In the genomic region with DNA sequence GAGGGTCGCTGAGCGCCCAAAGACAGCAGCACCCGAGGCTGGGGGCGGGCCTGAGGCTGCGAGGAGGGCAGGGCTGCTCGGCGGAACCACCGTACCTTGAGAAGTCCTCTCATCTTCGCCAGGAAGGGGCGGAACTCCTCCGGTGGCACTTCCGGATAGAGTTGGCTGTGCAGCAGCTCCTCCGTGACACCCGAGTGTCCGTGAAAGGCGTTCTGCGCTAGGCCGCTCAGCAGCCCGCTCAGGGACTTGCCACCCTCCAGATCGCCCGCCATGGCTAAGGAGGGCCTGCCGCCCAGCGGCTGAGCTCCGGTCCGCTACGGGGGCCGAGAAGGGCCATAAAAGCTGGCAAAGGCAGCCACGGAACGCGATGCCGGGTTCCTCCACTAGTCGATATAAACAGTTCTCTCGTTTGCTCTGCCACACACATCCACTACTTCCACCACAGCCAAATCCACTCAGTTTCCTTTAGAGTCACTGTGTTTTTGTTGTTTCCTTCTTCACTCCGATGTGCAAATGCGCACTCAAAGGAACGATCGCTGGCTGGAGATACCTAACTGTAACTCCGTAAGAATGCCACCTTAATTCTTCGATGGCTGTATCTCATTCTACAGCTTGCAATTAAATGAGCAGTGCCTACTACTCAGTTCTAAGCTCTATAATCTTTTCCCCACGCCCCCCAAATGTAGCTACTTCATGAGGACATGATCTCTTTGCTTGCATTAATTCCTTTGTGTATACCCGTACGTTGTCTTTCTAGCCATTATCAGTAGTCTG, we compare ENCODE assay signal across 8 mouse cellular contexts. TPM values are rescaled to one million over a fixed set of nuclear protein-coding genes. Genes with fewer than 3 reads are reported as not detected.
A peak's percentile ranks its signal among the peaks of the same experiment; 100 is the strongest.
DNase-seq lines count a peak whose midpoint lies in the region; ATAC-seq and TF ChIP-seq lines count a peak whose summit lies in the region.

Gm28048 (minus strand) TSS at position 107 of the 774 bp plus-strand sequence.
Commd1 (minus strand) TSS at position 399 of the 774 bp plus-strand sequence.

- no peaks in the 10 kb centered on the region for H3K27me3 ChIP-seq in C2C12 (ENCODE audit: control insufficient read depth, insufficient read depth, insufficient read length)
- H3K27me3 ChIP-seq in erythroblast, embryonic 14.5 days (ENCODE audit: control insufficient read depth), result no peaks in the 10 kb centered on the region
- H3K27me3 ChIP-seq in heart, embryonic 12.5 days (replicated peaks), result no peaks in the 10 kb centered on the region
- H3K27me3 ChIP-seq in kidney, postnatal 0 days (ENCODE audit: insufficient read depth, low read length), result no peaks in the 10 kb centered on the region
- no peaks in the 10 kb centered on the region for H3K27me3 ChIP-seq in liver, embryonic 12.5 days (replicated peaks)
- no peaks in the 10 kb centered on the region for H3K27me3 ChIP-seq in stomach, embryonic 15.5 days (replicated peaks)

- H3K79me2 ChIP-seq in C2C12 (ENCODE audit: control insufficient read depth, insufficient read depth), result peaks cover 48% of the 10 kb centered on the region

- peak; percentile 94 for ATAC-seq in heart, embryonic 12.5 days (ENCODE audit: insufficient number of reproducible peaks, low FRiP score)
- ATAC-seq in kidney, postnatal 0 days (replicated peaks; ENCODE audit: low FRiP score, low read depth), result peak; percentile 94
- peak; percentile 92 for ATAC-seq in liver, embryonic 12.5 days
- ATAC-seq in stomach, embryonic 15.5 days (ENCODE audit: insufficient read depth, low FRiP score, low read depth), result peak; percentile 91

- WGBS in heart, embryonic 12.5 days, result 4% methylated on average over 42 of the region's 42 CpGs
- WGBS in kidney, postnatal 0 days, result 3% methylated on average over 42 of the region's 42 CpGs
- 2% methylated on average over 42 of the region's 42 CpGs for WGBS in liver, embryonic 12.5 days (ENCODE audit: insufficient replicate concordance)
- WGBS in stomach, embryonic 15.5 days, result 3% methylated on average over 42 of the region's 42 CpGs

- peak; percentile 98 for DNase-seq in brain, embryonic 14.5 days (ENCODE audit: low read depth)
- DNase-seq in kidney, postnatal 0 days (ENCODE audit: low spot score), result peak; percentile 96
- peak; percentile 93 to 95 for DNase-seq in natural killer cell, adult 2 months (ENCODE audit: low spot score in 2 of 2)

- H3ac ChIP-seq in C2C12 (ENCODE audit: control insufficient read depth, insufficient read length, low read depth), result peak within 1 kb of the TSS; percentile 74

- H3K9me3 ChIP-seq in erythroblast, embryonic 14.5 days (ENCODE audit: control insufficient read depth, low read length), result no peaks in the 10 kb centered on the region
- H3K9me3 ChIP-seq in heart, embryonic 12.5 days (replicated peaks), result no peaks in the 10 kb centered on the region
- no peaks in the 10 kb centered on the region for H3K9me3 ChIP-seq in kidney, postnatal 0 days (replicated peaks; ENCODE audit: low read length)
- no peaks in the 10 kb centered on the region for H3K9me3 ChIP-seq in liver, embryonic 12.5 days (replicated peaks)
- no peaks in the 10 kb centered on the region for H3K9me3 ChIP-seq in stomach, embryonic 15.5 days

- H3K79me3 ChIP-seq in C2C12 (ENCODE audit: low read depth), result peaks cover 40% of the 10 kb centered on the region

- peaks cover 17% of the 10 kb centered on the region for H3K36me3 ChIP-seq in C2C12 (ENCODE audit: control insufficient read depth, insufficient read depth)
- peaks cover 39% of the 10 kb centered on the region for H3K36me3 ChIP-seq in erythroblast, embryonic 14.5 days (ENCODE audit: control insufficient read depth)
- peaks cover 18% of the 10 kb centered on the region for H3K36me3 ChIP-seq in heart, embryonic 12.5 days
- no peaks in the 10 kb centered on the region for H3K36me3 ChIP-seq in kidney, postnatal 0 days (ENCODE audit: insufficient read depth, low read length)
- H3K36me3 ChIP-seq in liver, embryonic 12.5 days, result peaks cover 28% of the 10 kb centered on the region
- H3K36me3 ChIP-seq in stomach, embryonic 15.5 days, result 0 out of 2 replicates have a peak, but pooled peaks cover 4% of the 10 kb centered on the region

- peak; percentile 6 for TF ChIP-seq CTCF in C2C12 (IDR thresholded peaks at IDR 0.05; ENCODE audit: control insufficient read depth, insufficient read depth, insufficient read length)
- TF ChIP-seq CTCF in brain, embryonic 14.5 days (IDR thresholded peaks at IDR 0.05; ENCODE audit: borderline replicate concordance, extremely low read depth, insufficient read depth, insufficient read length), result peak; percentile 74
- peak; percentile 68 for TF ChIP-seq CTCF in kidney, postnatal 0 days (IDR thresholded peaks at IDR 0.05; ENCODE audit: low read depth)

- peak within 1 kb of the TSS; percentile 59 for H3K4me3 ChIP-seq in C2C12 (ENCODE audit: insufficient read depth, poor library complexity, severe bottlenecking)
- H3K4me3 ChIP-seq in erythroblast, embryonic 14.5 days (replicated peaks), result peak within 1 kb of the TSS; percentile 83
- H3K4me3 ChIP-seq in heart, embryonic 12.5 days, result peak within 1 kb of the TSS; percentile 59
- H3K4me3 ChIP-seq in kidney, postnatal 0 days (replicated peaks; ENCODE audit: low read depth, low read length), result peak within 1 kb of the TSS; percentile 72
- H3K4me3 ChIP-seq in liver, embryonic 12.5 days, result peak within 1 kb of the TSS; percentile 77
- peak within 1 kb of the TSS; percentile 85 for H3K4me3 ChIP-seq in stomach, embryonic 15.5 days (replicated peaks)

- H3K27ac ChIP-seq in heart, embryonic 12.5 days (ENCODE audit: poor library complexity, severe bottlenecking), result peak within 1 kb of the TSS; percentile 93
- peak within 1 kb of the TSS; percentile 97 for H3K27ac ChIP-seq in kidney, postnatal 0 days
- peak within 1 kb of the TSS; percentile 98 for H3K27ac ChIP-seq in liver, embryonic 12.5 days
- peak within 1 kb of the TSS; percentile 99 for H3K27ac ChIP-seq in stomach, embryonic 15.5 days

- peak within 1 kb of the TSS; percentile 84 for H3K9ac ChIP-seq in heart, embryonic 12.5 days
- H3K9ac ChIP-seq in kidney, postnatal 0 days (ENCODE audit: low read depth, low read length), result peak within 1 kb of the TSS; percentile 81
- peak within 1 kb of the TSS; percentile 80 for H3K9ac ChIP-seq in liver, embryonic 12.5 days
- peak within 1 kb of the TSS; percentile 63 for H3K9ac ChIP-seq in stomach, embryonic 15.5 days

- peak; percentile 51; the same call in 1 of the 2 replicates for TF ChIP-seq POLR2A in brain, embryonic 14.5 days (IDR thresholded peaks at IDR 0.05; ENCODE audit: borderline replicate concordance, extremely low read depth, insufficient read depth, insufficient read length, poor library complexity, severe bottlenecking)

- H3K4me1 ChIP-seq in erythroblast, embryonic 14.5 days (ENCODE audit: control insufficient read depth), result peaks cover 51% of the 10 kb centered on the region
- H3K4me1 ChIP-seq in heart, embryonic 12.5 days (replicated peaks), result peaks cover 12% of the 10 kb centered on the region
- H3K4me1 ChIP-seq in kidney, postnatal 0 days (replicated peaks; ENCODE audit: insufficient read depth, low read length), result peaks cover 8% of the 10 kb centered on the region; the same call in 1 of the 2 replicates
- H3K4me1 ChIP-seq in liver, embryonic 12.5 days, result peaks cover 39% of the 10 kb centered on the region
- peaks cover 9% of the 10 kb centered on the region for H3K4me1 ChIP-seq in stomach, embryonic 15.5 days

- H3K4me2 ChIP-seq in heart, embryonic 12.5 days, result peak within 1 kb of the TSS; percentile 91
- peak within 1 kb of the TSS; percentile 75 for H3K4me2 ChIP-seq in kidney, postnatal 0 days (ENCODE audit: low read length)
- peak within 1 kb of the TSS; percentile 84 for H3K4me2 ChIP-seq in liver, embryonic 12.5 days
- peak within 1 kb of the TSS; percentile 78 for H3K4me2 ChIP-seq in stomach, embryonic 15.5 days

TF ChIP-seq in C2C12, 6 proteins besides CTCF, POLR2A, EP300 and RAD21:
- TF ChIP-seq MYOG (IDR thresholded peaks at IDR 0.05; ENCODE audit: control insufficient read depth, extremely low read depth, insufficient read length) (no peak), MAX (IDR thresholded peaks at IDR 0.05) (peak; percentile 35)
TF ChIP-seq in C2C12: peak in this region for 1.

RNA-seq across cellular contexts. Expression of gene Gm28048, which starts in this region (rescaled TPM):
- 1.4 TPM for polyA plus RNA-seq in C2C12 (2012; fragmentation: generic; extraction: Trizol)
- 1.4 and 2.0 TPM in 2 replicates for polyA plus RNA-seq in brain, embryonic 14.5 days (2012; rRNA removed)
- polyA plus RNA-seq in erythroblast, embryonic 14.5 days (2012), result not detected in 2 replicates
- polyA plus RNA-seq in heart, embryonic 12.5 days (2016; fragmentation: Nextera tagmentation; extraction: Ambion mirVana), result 8.5 and 9.4 TPM in 2 replicates
- 34.8 and 36.5 TPM in 2 replicates for polyA plus RNA-seq in kidney, postnatal 0 days (2015; fragmentation: Nextera tagmentation; extraction: Ambion mirVana)
- polyA plus RNA-seq in liver, embryonic 12.5 days (2016; fragmentation: Nextera tagmentation; extraction: Ambion mirVana), result 10.2 and 10.9 TPM in 2 replicates
- 12.1 and 15.0 TPM in 2 replicates for polyA plus RNA-seq in stomach, embryonic 15.5 days (2015; fragmentation: Nextera tagmentation; extraction: Ambion mirVana)

RNA-seq across cellular contexts. Expression of gene Commd1, which starts in this region (rescaled TPM):
- polyA plus RNA-seq in C2C12 (2012; fragmentation: generic; extraction: Trizol), result 126 TPM
- polyA plus RNA-seq in brain, embryonic 14.5 days (2012; rRNA removed), result 57.5 and 58.7 TPM in 2 replicates
- 5.2 and 6.7 TPM in 2 replicates for polyA plus RNA-seq in erythroblast, embryonic 14.5 days (2012)
- polyA plus RNA-seq in heart, embryonic 12.5 days (2016; fragmentation: Nextera tagmentation; extraction: Ambion mirVana), result 295 and 316 TPM in 2 replicates
- polyA plus RNA-seq in kidney, postnatal 0 days (2015; fragmentation: Nextera tagmentation; extraction: Ambion mirVana), result 390 and 427 TPM in 2 replicates
- polyA plus RNA-seq in liver, embryonic 12.5 days (2016; fragmentation: Nextera tagmentation; extraction: Ambion mirVana), result 219 and 222 TPM in 2 replicates
- 368 and 394 TPM in 2 replicates for polyA plus RNA-seq in stomach, embryonic 15.5 days (2015; fragmentation: Nextera tagmentation; extraction: Ambion mirVana)

Comparison
In these comparisons a context has a peak if more than half of its experiments do, and no peak if none do; other contexts are left out.
1. Peak in every context shown above with its lines: DNase-seq, ATAC-seq, H3K4me3 ChIP-seq and H3K27ac ChIP-seq.
2. CTCF ChIP-seq: peak in every context shown above with its lines; median percentile 74 in brain, embryonic 14.5 days; 68 in kidney, postnatal 0 days; 6 in C2C12.